Mouse (Mus musculus) heart, adult 2 months (tissue): ENCODE data around the gene Xrcc4.

Experiments used
- CTCF ChIP-seq: fragments of 200-600 bp; IDR thresholded peaks from 2 replicates; pipeline ENCODE4 v1.8.1; 2022; ENCODE audit warnings: antibody characterized with exemption, mild to moderate bottlenecking, moderate library complexity
- POLR2A ChIP-seq: fragments of 200-500 bp; IDR thresholded peaks from 2 replicates; pipeline ENCODE4 v1.6.1; 2011; ENCODE audit warnings: mild to moderate bottlenecking, low read depth, low read length, control low read depth; ENCODE audit not compliant: insufficient read depth

DNA sequence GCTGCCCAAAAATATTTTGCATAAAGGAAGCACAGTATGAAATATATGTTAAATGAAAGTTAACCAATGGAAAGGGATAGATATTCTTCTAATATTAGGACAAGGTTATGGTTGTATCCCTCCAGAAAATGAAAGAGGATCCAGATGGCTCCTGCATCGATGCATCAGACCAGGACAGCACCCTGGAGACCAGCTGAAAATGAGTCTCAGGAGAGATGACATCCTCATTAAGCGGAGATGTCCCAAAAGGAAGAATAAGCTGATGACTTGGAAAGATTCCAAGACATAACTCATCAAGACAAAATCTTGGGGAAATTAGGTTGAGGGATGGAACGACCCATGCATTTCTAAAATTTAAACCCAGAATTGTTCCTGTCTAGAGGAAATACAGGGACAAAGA lies 37.0 kb downstream of the Xrcc4 start:
- TF ChIP-seq CTCF, result no peak
- TF ChIP-seq POLR2A, result no peak
